Mouse (Mus musculus) C2C12 (cell line): ENCODE measurements around the gene Otulin.

ENCODE experiments used
- CTCF ChIP-seq: IDR thresholded peaks from one replicate; pipeline ENCODE4 v1.5.1; 2011; ENCODE audit not compliant: control insufficient read depth, insufficient read depth, insufficient read length
- MAX ChIP-seq: IDR thresholded peaks from one replicate; pipeline ENCODE4 v1.6.1; 2011; ENCODE audit warnings: mild to moderate bottlenecking, control low read depth

GRCm38 (mm10) chr15:27605252-27605651 lies 25.2 kb downstream of the Otulin start:
- TF ChIP-seq CTCF, result no peak
- no peak for TF ChIP-seq MAX
